Mouse (Mus musculus): Measurements from ENCODE around the gene Prlr. TPM values are rescaled to one million over a fixed set of nuclear protein-coding genes. Genes with fewer than 3 reads are reported as not detected.

Gene Prlr
- polyA plus RNA-seq, 1 experiment from 2014 or later = 2.5 TPM

DNA sequence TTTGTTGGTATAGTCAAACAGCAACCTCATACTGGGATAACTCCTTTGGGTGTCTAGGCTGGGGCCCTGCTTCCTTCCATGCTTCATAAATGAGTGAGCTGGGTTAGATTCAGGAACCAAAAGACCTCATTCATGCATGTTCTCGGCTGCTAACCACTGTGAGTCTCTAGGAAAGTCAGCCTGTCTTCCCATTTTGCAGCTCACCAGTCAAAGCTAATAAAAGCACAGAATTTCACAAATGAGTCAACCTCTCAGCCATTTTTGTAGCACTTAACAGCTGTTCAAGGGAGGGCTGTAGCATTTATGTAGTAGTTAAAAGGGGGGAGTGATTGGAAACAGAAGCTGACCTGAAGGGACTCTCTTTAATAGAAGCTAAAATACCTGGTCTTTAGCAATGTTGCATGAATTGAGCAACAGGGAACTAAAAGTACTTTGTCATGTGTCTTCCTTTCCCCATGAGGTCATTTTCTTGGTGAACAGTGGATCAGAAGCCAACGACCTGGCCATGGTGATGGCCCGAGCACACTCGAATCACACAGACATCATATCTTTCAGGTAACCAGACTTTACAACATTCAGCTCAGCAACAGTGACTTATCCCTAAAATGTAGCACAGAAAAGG lies 201.4 kb downstream of the Prlr start:
- DNase-seq (ENCODE audit: low spot score) (no peak), ATAC-seq (ENCODE audit: low FRiP score, low TSS enrichment) (no peak)
- WGBS = 86% methylated on average over 4 of the region's 4 CpGs
- no peak overlapping the region for H3K9ac ChIP-seq (ENCODE audit: low read length)
- no peak for TF ChIP-seq EP300 (optimal IDR thresholded peaks at IDR 0.05)
- TF ChIP-seq CTCF (IDR thresholded peaks at IDR 0.05; ENCODE audit: low read depth) = no peak
- no peak overlapping the region for H3K4me3 ChIP-seq (ENCODE audit: low read depth, low read length)
- no peaks in the 10 kb centered on the region for H3K27me3 ChIP-seq (ENCODE audit: control insufficient read depth, insufficient read depth, low read length)
- H3K4me1 ChIP-seq (replicated peaks; ENCODE audit: control insufficient read depth, insufficient read depth) = no peaks in the 10 kb centered on the region
- no peaks in the 10 kb centered on the region for H3K36me3 ChIP-seq (ENCODE audit: control insufficient read depth, insufficient read depth, low read length)
- no peak overlapping the region for H3K27ac ChIP-seq (replicated peaks)
- no peaks in the 10 kb centered on the region for H3K9me3 ChIP-seq (ENCODE audit: control insufficient read depth, low read length)
- H3K4me2 ChIP-seq (replicated peaks; ENCODE audit: low read depth) = no peak overlapping the region

DNA sequence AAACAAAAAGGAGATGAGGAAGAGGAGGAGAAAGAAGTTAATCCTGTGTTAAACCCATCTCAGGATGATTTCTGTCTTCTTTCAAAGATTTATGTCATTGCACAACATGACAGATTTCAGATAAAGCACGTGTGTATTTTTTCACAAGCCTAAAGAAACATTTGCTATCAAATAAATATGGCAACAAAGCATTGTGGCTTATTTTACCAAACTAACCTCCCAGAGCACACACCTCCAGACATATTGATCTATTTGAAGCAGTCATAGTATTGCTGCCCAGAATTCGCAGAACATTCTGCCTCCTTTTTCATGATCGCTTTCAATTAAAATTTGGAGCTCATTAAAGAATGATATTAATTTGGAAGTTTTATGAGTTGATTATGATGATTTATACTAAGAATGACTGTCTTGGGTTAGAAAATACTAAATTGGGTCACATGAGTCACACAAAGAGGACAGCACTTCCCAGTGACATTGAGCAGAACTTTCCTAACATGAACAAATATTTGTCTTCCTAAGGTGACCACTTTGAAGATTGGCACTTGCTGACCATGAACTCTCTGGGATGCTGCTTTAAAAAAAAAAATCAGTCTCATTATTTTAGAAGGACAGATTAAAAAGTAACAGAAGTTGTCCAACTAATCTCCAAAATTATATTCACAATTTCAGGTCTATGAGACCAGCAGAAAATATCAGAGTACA lies 202.9 kb downstream of the Prlr start:
- H3K36me3 ChIP-seq (ENCODE audit: control insufficient read depth, insufficient read depth, low read length) = no peaks in the 10 kb centered on the region
- WGBS = 87% methylated on average over 3 of the region's 3 CpGs
- TF ChIP-seq EP300 (optimal IDR thresholded peaks at IDR 0.05) (no peak), CTCF (IDR thresholded peaks at IDR 0.05; ENCODE audit: low read depth) (no peak)

DNA sequence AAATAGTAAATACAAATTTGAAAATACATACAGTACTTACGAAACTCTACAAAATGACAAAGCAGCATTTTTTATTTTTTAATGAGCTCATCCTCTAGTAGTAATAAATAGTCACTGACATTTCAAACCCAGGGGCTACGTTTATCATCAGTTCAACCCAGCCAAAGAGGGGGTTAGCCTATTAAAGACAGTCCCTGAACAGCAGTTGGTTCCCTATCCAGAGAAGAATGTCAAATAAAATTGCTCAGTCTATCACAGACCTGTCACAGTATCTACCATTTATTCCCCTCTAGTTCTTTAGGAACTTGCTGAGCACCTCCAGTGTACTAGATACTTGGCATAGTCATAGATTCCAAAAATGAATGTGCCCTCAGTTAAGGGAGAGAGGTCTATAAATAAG lies 210.2 kb downstream of the Prlr start:
- no peak for TF ChIP-seq CTCF (IDR thresholded peaks at IDR 0.05; ENCODE audit: low read depth)
- TF ChIP-seq EP300 (optimal IDR thresholded peaks at IDR 0.05) = no peak
- Histone ChIP-seq H3K4me2 (replicated peaks; ENCODE audit: low read depth) (no peak overlapping the region), H3K36me3 (ENCODE audit: control insufficient read depth, insufficient read depth, low read length) (no peaks in the 10 kb centered on the region), H3K27ac (replicated peaks) (no peak overlapping the region), H3K4me3 (ENCODE audit: low read depth, low read length) (no peak overlapping the region), H3K27me3 (ENCODE audit: control insufficient read depth, insufficient read depth, low read length) (no peaks in the 10 kb centered on the region), H3K4me1 (replicated peaks; ENCODE audit: control insufficient read depth, insufficient read depth) (no peaks in the 10 kb centered on the region), H3K9me3 (ENCODE audit: control insufficient read depth, low read length) (no peaks in the 10 kb centered on the region), H3K9ac (ENCODE audit: low read length) (no peak overlapping the region)
- ATAC-seq (ENCODE audit: low FRiP score, low TSS enrichment) (no peak), DNase-seq (ENCODE audit: low spot score) (no peak)
- 68% methylated on average over 2 of the region's 2 CpGs for WGBS

More for the DNA sequence above, 202.9 kb downstream of the Prlr start:
- Histone ChIP-seq H3K9me3 (ENCODE audit: control insufficient read depth, low read length) (no peaks in the 10 kb centered on the region), H3K9ac (ENCODE audit: low read length) (no peak overlapping the region), H3K4me1 (replicated peaks; ENCODE audit: control insufficient read depth, insufficient read depth) (no peaks in the 10 kb centered on the region), H3K4me2 (replicated peaks; ENCODE audit: low read depth) (no peak overlapping the region), H3K27me3 (ENCODE audit: control insufficient read depth, insufficient read depth, low read length) (no peaks in the 10 kb centered on the region), H3K27ac (replicated peaks) (no peak overlapping the region), H3K4me3 (ENCODE audit: low read depth, low read length) (no peak overlapping the region)
- ATAC-seq (ENCODE audit: low FRiP score, low TSS enrichment) = no peak
- no peak for DNase-seq (ENCODE audit: low spot score)

Other genes with a start within 250 kb of the Prlr start
- not detected in 2 replicates for gene Gm21973, start 148.1 kb downstream of the Prlr start, polyA plus RNA-seq (2015; fragmentation: Nextera tagmentation; extraction: Ambion mirVana)
- 0.17 TPM in 1 of 2 replicates, not detected in the other for gene Agxt2, start 181.3 kb downstream of the Prlr start, polyA plus RNA-seq (2015; fragmentation: Nextera tagmentation; extraction: Ambion mirVana)